Mouse (Mus musculus) midbrain, embryonic 13.5 days (tissue): Measurements from ENCODE around the gene Dnajc7. TPM values are rescaled to one million over a fixed set of nuclear protein-coding genes. Genes with fewer than 3 reads are reported as not detected.
"Not testable (repeated sequence)": the region's sequence is repeated elsewhere in the genome, so short reads cannot be mapped to it uniquely, and the experiment has no call there.

ENCODE experiments used
- ATAC-seq: fragments of 200-750 bp; cut with Nextera tagmentation; 2 replicates; pipeline ENCODE4 v1.8.0; 2017; ENCODE audit warnings: mild to moderate bottlenecking, moderate TSS enrichment, moderate library complexity
- H3K27ac ChIP-seq: fragments of 300-500 bp; sonication (generic); 2 replicates; pipeline ENCODE4 v1.5.1; 2015; ENCODE audit warnings: inconsistent platforms, mild to moderate bottlenecking, moderate library complexity
- H3K27me3 ChIP-seq: fragments of 300-500 bp; sonication (generic); 2 replicates; pipeline ENCODE4 v1.6.1; 2015; ENCODE audit warnings: mild to moderate bottlenecking, inconsistent platforms
- H3K36me3 ChIP-seq: fragments of 300-500 bp; sonication (generic); 2 replicates; pipeline ENCODE4 v1.6.1; 2015; ENCODE audit warnings: mild to moderate bottlenecking, inconsistent platforms
- H3K4me1 ChIP-seq: fragments of 300-500 bp; sonication (generic); replicated peaks from 2 replicates; pipeline ENCODE4 v1.6.1; 2015; ENCODE audit warnings: inconsistent platforms
- H3K4me2 ChIP-seq: fragments of 300-500 bp; sonication (generic); replicated peaks from 2 replicates; pipeline ENCODE4 v1.6.1; 2015; ENCODE audit warnings: moderate library complexity, mild to moderate bottlenecking, inconsistent platforms
- H3K4me3 ChIP-seq: fragments of 300-500 bp; sonication (generic); replicated peaks from 2 replicates; pipeline ENCODE4 v1.5.1; 2015; ENCODE audit warnings: mild to moderate bottlenecking, inconsistent platforms
- H3K9ac ChIP-seq: fragments of 300-500 bp; sonication (generic); replicated peaks from 2 replicates; pipeline ENCODE4 v1.6.1; 2015; ENCODE audit warnings: mild to moderate bottlenecking, inconsistent platforms
- H3K9me3 ChIP-seq: fragments of 300-500 bp; sonication (generic); 2 replicates; pipeline ENCODE4 v1.6.1; 2016; ENCODE audit warnings: mild to moderate bottlenecking, inconsistent platforms
- WGBS: fragments of 180-500 bp; shearing (Covaris S2); methylation state at CpG from one replicate; pipeline ENCODE4 v1.1.7; 2015; 5-methylcytosine and 5-hydroxymethylcytosine counted together
- polyA plus RNA-seq: library from polyadenylated mRNA; unstranded; fragments of >200 nt; fragmentation: Nextera tagmentation; extraction: Ambion mirVana; gene quantifications from 2 replicates; pipeline ENCODE4 v1.2.1, GENCODE M21; 2015

Dnajc7 gene
- polyA plus RNA-seq, 1 experiment from 2014 or later, result 311 TPM

DNA sequence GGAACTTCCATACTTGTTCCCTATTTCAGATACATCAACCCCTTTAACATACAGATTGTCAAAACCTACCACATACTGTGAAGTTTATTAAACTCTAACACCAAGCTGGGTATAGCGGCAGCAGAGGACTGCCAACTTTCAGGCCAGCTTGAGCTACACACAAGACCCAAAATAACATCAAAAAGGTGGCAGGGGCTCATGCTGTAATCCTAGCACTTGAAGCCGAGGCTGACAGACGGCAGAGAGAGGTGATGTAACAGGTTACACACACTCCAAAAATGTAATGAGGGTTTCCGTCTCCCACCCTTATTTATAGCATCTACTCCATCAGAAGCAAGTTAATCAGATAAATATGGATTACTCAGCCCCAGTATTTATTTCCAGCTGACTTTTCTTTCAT is 24.4 kb downstream of the Dnajc7 start:
- no peaks in the 10 kb centered on the region for H3K27me3 ChIP-seq
- H3K4me1 ChIP-seq, result no peaks in the 10 kb centered on the region
- H3K9me3 ChIP-seq, result no peaks in the 10 kb centered on the region
- H3K9ac ChIP-seq, result no peak overlapping the region
- peaks cover 100% of the 10 kb centered on the region for H3K36me3 ChIP-seq
- WGBS, result 83% methylated on average over 4 of the region's 4 CpGs
- ATAC-seq, result no peak
- no peak overlapping the region for H3K4me3 ChIP-seq
- H3K4me2 ChIP-seq, result no peak overlapping the region
- H3K27ac ChIP-seq, result no peak overlapping the region

DNA sequence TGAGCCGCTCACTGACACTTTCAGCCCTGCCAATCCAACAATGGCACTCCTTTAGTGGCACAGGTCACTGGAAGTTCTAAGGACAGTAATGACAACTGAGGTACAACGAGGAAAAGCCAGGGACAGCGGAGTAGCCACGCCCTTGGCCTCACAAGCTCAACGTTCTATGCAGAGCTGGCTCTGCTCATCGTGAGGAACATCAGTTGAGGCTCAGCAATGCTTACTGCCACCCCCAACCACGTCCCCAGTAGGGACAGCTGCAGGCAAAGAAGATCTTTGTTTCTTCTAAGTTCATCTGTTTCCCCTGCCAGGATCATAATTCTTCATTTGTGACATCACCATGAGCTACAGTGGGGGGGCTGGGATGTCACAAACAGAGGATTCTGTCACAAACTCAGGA is 25.4 kb downstream of the Dnajc7 start:
- no peak overlapping the region for H3K4me3 ChIP-seq
- no peak overlapping the region for H3K9ac ChIP-seq
- no peak overlapping the region for H3K27ac ChIP-seq
- 92% methylated on average over 7 of the region's 7 CpGs for WGBS
- no peak for ATAC-seq
- H3K4me2 ChIP-seq, result no peak overlapping the region
- H3K4me1 ChIP-seq, result no peaks in the 10 kb centered on the region
- peaks cover 100% of the 10 kb centered on the region for H3K36me3 ChIP-seq
- H3K27me3 ChIP-seq, result no peaks in the 10 kb centered on the region
- no peaks in the 10 kb centered on the region for H3K9me3 ChIP-seq

DNA sequence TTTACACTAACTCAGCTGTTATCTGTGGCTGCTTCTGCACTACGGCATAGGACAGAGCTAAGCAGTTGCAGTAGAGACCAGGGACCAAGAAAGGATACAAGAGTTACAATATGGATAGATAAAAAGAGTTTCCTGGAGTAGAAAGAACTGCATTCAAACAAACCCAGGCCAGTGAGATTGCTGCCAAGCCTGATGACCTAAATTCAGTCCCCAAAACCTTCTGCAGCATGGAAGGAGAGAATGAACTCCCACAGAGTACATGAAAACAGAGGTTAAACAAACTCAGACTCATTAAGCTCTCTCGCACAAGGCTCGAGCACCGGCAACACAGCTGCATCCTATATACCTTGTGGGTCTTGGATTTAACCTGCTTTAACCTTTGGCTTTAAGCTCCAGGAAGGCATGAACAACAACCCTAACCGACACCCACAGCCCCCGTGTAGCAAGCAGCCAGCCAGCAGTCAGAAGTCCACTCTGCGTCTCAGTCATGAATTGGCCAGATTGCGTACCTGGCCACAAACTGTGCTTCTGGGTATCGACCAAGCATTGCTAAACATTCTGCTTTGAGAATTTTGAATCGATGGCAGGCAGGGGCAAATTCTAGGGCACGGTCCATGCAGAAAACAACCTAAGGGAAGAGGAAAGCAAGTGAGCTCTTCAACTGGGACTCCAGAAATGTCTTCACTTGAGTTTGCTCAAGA is 27.5 kb downstream of the Dnajc7 start:
- Histone ChIP-seq H3K27me3 (no peaks in the 10 kb centered on the region), H3K4me3 (no peak overlapping the region), H3K9ac (no peak overlapping the region), H3K4me1 (no peaks in the 10 kb centered on the region), H3K27ac (no peak overlapping the region), H3K4me2 (no peak overlapping the region), H3K9me3 (no peaks in the 10 kb centered on the region), H3K36me3 (peaks cover 100% of the 10 kb centered on the region)
- no peak for ATAC-seq
- WGBS, result 94% methylated on average over 11 of the region's 11 CpGs

DNA sequence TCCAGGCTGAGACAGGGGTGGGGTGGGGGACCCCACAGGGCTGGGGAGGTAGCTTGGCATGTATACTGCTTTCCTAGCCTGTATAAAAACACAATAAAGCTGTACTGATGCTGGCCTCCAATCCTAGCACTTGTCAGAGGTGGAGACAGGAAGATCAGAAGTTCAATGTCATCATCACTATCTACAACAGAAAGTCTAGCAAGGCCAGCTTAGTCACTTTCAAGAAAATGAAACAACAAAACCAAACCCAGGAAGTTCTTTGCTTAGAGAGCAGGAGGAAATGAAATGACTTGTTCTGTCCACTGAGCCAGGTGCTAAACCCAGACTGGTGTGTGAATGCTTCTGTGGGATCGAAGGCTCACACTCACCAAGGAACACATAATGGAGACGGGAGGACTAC is 31.5 kb downstream of the Dnajc7 start:
- no peak overlapping the region for H3K4me3 ChIP-seq
- H3K27ac ChIP-seq, result no peak overlapping the region
- no peak for ATAC-seq
- no peak overlapping the region for H3K9ac ChIP-seq
- no peaks in the 10 kb centered on the region for H3K9me3 ChIP-seq
- H3K36me3 ChIP-seq, result peaks cover 100% of the 10 kb centered on the region
- WGBS, result 97% methylated on average over 2 of the region's 2 CpGs
- H3K4me2 ChIP-seq, result no peak overlapping the region
- no peaks in the 10 kb centered on the region for H3K27me3 ChIP-seq
- H3K4me1 ChIP-seq, result no peaks in the 10 kb centered on the region

DNA sequence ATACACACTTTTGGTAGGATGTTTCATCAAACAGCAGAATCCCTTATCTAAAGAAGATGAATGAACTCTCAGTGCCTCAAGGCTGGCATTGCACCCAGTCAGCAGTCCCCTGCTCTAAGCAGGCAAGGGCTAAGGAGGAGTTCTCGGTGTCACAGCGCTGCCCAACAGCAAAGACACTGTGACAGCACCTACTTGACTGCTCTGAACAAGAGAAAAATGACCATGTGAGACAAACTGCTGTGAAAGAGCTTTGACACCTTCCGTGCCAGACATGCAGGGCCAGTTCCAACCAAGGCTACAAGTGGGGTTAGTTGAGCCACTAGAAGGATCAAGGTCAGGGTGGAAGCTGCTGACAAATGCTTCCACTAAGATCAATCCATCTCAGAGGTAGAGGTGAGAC is 34.8 kb downstream of the Dnajc7 start:
- no peaks in the 10 kb centered on the region for H3K27me3 ChIP-seq
- no peaks in the 10 kb centered on the region for H3K9me3 ChIP-seq
- ATAC-seq, result no peak
- H3K4me1 ChIP-seq, result no peaks in the 10 kb centered on the region
- no peak overlapping the region for H3K4me2 ChIP-seq
- peaks cover 100% of the 10 kb centered on the region for H3K36me3 ChIP-seq
- H3K27ac ChIP-seq, result no peak overlapping the region
- no peak overlapping the region for H3K9ac ChIP-seq
- no peak overlapping the region for H3K4me3 ChIP-seq
- WGBS, result 98% methylated on average over 3 of the region's 3 CpGs

DNA sequence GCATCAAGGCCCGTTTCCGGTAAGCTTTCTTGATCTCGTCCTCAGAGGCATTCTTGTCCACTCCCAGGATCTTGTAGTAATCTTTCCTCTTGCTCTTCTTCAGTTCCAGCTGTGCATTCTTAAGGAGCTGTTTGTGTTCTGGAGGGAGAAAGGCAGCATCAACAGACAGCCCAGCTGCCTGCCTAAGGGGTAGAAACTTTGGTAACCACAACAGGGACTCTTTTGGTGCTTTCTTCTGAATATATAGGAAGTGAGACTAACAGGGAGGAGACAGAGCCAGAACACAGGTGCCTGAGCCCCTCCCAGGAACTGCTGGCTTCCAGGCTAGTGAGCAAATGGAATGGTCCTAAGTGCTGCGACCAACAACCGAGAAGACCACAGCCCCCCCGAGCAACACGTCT is 35.4 kb downstream of the Dnajc7 start:
- no peak overlapping the region for H3K27ac ChIP-seq
- peaks cover 100% of the 10 kb centered on the region for H3K36me3 ChIP-seq
- H3K4me2 ChIP-seq, result no peak overlapping the region
- WGBS, result 89% methylated on average over 7 of the region's 7 CpGs
- ATAC-seq, result no peak
- H3K4me1 ChIP-seq, result no peaks in the 10 kb centered on the region
- H3K27me3 ChIP-seq, result no peaks in the 10 kb centered on the region
- no peaks in the 10 kb centered on the region for H3K9me3 ChIP-seq
- no peak overlapping the region for H3K4me3 ChIP-seq
- no peak overlapping the region for H3K9ac ChIP-seq

DNA sequence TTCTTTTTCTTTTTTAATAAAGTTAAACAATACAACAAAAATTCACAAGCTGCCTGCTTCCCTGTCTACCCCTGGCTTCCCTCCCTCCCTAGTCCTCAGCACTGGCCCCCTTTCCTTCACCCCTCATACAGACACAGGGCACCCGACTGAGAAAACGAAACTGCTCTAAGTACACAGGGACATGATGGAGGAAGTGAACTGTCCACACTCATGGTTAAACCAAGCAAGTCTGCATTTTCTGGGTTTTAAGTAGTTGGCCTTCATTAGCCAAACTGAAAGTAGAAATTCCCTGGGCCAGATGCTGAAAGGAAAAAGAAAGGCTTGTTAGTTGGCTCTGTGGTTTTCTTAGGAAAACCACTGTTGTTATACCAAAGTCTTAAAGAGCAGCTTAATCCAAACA is 37.1 kb downstream of the Dnajc7 start:
- peaks cover 97% of the 10 kb centered on the region for H3K36me3 ChIP-seq
- no peak overlapping the region for H3K4me3 ChIP-seq
- H3K9me3 ChIP-seq, result no peaks in the 10 kb centered on the region
- no peak overlapping the region for H3K27ac ChIP-seq
- no peaks in the 10 kb centered on the region for H3K27me3 ChIP-seq
- H3K4me2 ChIP-seq, result no peak overlapping the region
- H3K4me1 ChIP-seq, result no peaks in the 10 kb centered on the region
- no peak overlapping the region for H3K9ac ChIP-seq
- 94% methylated on average over 2 of the region's 2 CpGs for WGBS
- no peak for ATAC-seq

DNA sequence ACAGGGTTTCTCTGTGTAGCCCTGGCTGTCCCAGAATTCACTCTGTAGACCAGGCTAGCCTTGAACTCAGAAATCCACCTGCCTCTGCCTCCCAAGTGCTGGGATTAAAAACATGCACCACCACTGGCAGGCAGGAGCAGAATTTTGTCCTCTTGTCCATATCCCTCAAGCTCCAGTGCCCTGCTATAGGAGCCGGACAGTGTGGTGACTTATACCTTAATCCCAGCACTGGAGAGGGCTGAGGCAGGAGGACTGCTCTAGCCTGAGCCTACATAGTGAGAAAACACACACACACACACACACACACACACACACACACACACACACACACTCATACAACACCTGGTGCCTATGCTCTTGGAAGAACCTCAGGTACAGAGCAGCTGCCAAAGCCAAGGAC is 37.6 kb downstream of the Dnajc7 start:
- H3K9me3 ChIP-seq, H3K9ac ChIP-seq, ATAC-seq: not testable (repeated sequence)

DNA sequence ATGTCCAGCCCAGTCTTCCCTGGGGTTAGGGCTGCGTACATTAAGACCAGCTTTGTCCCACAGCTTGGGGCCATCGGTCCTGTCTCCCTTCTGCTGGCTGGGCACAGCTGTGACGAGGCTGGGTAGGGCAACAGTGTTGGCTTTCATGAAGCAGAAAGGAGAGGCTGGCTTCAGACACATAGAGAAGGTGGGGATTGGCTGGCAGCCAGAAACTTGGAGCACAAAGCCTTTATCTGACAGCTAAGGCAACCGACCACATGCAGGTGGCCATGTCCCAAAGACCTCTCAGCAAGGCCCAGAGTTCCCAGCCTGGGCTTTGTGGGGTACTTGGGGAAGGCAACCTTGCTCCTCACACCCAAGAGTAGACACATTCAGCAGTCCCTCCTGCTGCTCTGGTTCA is 38.2 kb downstream of the Dnajc7 start:
- Histone ChIP-seq H3K4me3 (no peak overlapping the region), H3K9me3 (no peaks in the 10 kb centered on the region), H3K9ac (no peak overlapping the region), H3K27ac (0 out of 2 replicates have a peak overlapping the region, but pooled peaks have one; percentile 7), H3K27me3 (no peaks in the 10 kb centered on the region), H3K36me3 (peaks cover 86% of the 10 kb centered on the region), H3K4me1 (no peaks in the 10 kb centered on the region), H3K4me2 (no peak overlapping the region)
- ATAC-seq, result no peak; the same call in 1 of the 2 replicates
- 77% methylated on average over 4 of the region's 4 CpGs for WGBS

More for the DNA sequence above, 37.6 kb downstream of the Dnajc7 start:
- not testable (repeated sequence) for H3K4me2 ChIP-seq, H3K27me3 ChIP-seq, H3K4me1 ChIP-seq, H3K4me3 ChIP-seq, H3K27ac ChIP-seq
- peaks cover 93% of the 10 kb centered on the region for H3K36me3 ChIP-seq
- WGBS, result 90% methylated on average over 1 of the region's 1 CpGs

DNA sequence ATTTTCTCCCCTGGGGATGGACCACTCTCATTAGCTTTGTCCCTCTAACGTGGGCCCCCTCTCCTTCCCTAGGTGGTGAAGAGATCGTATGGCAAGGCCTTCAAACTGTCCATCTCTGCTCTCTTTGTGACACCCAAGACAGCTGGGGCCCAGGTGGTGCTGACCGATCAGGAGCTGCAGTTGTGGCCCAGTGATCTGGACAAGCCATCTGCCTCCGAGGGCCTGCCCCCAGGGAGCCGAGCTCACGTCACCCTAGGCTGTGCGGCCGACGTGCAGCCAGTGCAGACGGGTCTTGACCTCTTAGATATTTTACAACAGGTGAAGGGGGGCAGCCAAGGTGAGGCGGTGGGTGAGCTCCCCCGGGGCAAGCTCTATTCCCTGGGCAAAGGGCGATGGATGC is 39.7 kb downstream of the Dnajc7 start:
- no peak overlapping the region for H3K9ac ChIP-seq
- 93% methylated on average over 13 of the region's 13 CpGs for WGBS
- peaks cover 12% of the 10 kb centered on the region for H3K4me1 ChIP-seq
- H3K27ac ChIP-seq, result no peak overlapping the region
- peaks cover 71% of the 10 kb centered on the region for H3K36me3 ChIP-seq
- H3K9me3 ChIP-seq, result no peaks in the 10 kb centered on the region
- no peaks in the 10 kb centered on the region for H3K27me3 ChIP-seq
- ATAC-seq, result no peak
- H3K4me2 ChIP-seq, result no peak overlapping the region
- no peak overlapping the region for H3K4me3 ChIP-seq

DNA sequence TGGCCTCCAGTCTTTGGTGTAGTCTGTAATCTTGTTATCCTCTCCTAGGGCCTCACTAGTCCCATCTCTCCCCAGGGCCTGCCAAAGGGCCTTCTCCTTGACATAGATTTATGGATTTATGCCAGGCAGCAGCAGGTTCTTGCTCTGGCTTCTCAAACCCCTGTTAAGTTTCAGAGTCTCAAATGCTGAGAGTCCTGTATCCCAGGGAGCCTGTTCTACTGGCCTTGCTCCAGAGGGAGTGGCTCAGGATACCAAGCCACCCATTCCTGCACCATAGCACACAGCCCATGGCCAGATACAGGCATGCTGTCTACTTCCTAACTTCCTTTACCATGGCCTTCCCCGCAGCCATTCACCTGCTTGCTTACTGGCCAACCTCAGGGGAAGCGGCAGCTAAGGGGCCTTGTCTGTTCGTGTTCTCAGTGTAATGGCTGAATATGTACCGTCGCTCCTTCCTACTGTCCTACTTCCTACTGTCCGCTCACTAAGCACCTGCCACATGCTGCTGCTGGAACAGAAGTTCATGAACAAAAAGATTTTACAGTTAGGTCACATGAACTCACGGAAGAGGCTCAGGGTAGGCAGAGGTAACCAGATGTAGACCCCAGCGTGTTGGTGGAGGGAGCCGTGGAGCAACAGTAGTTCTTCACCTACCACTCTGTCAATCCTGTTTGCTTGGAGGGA is 40.7 kb downstream of the Dnajc7 start:
- WGBS, result 93% methylated on average over 9 of the region's 9 CpGs
- Histone ChIP-seq H3K4me3 (no peak overlapping the region), H3K36me3 (peaks cover 61% of the 10 kb centered on the region)

DNA sequence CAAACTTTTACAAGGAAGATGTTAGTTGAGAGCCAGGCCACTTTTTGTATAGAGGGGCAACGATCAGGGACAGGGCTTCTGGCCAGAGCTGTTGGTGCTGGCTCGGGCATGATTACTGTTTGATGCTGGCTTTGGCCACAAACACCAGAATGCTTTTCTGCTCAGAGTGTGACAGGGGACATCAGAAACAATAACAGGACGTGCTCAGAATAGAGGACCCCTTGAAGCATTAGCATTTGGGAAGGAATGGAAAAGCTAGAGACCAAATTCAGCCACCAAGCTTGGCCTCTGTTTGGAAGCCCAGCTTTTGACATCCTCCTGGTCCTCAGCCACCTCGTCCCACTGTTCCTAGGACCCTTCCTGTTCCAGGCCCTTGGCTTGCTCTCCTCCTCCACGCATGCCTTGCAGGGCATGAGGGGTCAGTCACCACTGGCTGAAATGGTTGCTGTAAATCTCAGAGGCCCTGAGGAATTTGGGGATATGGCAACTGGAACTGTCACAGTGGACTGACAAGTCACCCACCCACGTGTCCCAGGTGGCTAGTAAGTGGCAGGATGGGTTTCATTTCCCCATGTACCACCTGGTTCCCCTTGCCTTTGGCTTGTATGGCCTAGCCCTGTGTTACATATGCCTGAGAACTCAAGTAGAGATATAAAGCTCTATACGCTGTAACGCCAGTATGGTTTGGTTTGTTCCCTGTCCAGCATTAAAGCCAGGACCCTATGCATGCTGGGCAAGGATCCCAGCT is 41.9 kb downstream of the Dnajc7 start:
- peaks cover 49% of the 10 kb centered on the region for H3K36me3 ChIP-seq
- WGBS, result 84% methylated on average over 8 of the region's 8 CpGs

More for the DNA sequence above, 40.7 kb downstream of the Dnajc7 start:
- H3K9me3 ChIP-seq, result no peaks in the 10 kb centered on the region
- H3K4me2 ChIP-seq, result no peak overlapping the region
- no peak for ATAC-seq
- H3K9ac ChIP-seq, result no peak overlapping the region
- H3K27me3 ChIP-seq, result no peaks in the 10 kb centered on the region
- H3K4me1 ChIP-seq, result peaks cover 19% of the 10 kb centered on the region
- H3K27ac ChIP-seq, result no peak overlapping the region

More for the DNA sequence above, 41.9 kb downstream of the Dnajc7 start:
- H3K9ac ChIP-seq, result no peak overlapping the region
- no peak overlapping the region for H3K4me3 ChIP-seq
- no peaks in the 10 kb centered on the region for H3K27me3 ChIP-seq
- H3K9me3 ChIP-seq, result no peaks in the 10 kb centered on the region
- no peak overlapping the region for H3K4me2 ChIP-seq
- peaks cover 19% of the 10 kb centered on the region for H3K4me1 ChIP-seq
- peak overlapping the region; percentile 30; the same call in 1 of the 2 replicates for H3K27ac ChIP-seq
- no peak for ATAC-seq
